Mouse (Mus musculus): ENCODE measurements around the gene Zfp13. TPM values are rescaled to one million over a fixed set of nuclear protein-coding genes. Genes with fewer than 3 reads are reported as not detected.
"Not testable (repeated sequence)": the region's sequence is repeated elsewhere in the genome, so short reads cannot be mapped to it uniquely, and the experiment has no call there.

Gene Zfp13
- polyA plus RNA-seq, 1 experiment from 2014 or later, result 30.4 TPM

DNA sequence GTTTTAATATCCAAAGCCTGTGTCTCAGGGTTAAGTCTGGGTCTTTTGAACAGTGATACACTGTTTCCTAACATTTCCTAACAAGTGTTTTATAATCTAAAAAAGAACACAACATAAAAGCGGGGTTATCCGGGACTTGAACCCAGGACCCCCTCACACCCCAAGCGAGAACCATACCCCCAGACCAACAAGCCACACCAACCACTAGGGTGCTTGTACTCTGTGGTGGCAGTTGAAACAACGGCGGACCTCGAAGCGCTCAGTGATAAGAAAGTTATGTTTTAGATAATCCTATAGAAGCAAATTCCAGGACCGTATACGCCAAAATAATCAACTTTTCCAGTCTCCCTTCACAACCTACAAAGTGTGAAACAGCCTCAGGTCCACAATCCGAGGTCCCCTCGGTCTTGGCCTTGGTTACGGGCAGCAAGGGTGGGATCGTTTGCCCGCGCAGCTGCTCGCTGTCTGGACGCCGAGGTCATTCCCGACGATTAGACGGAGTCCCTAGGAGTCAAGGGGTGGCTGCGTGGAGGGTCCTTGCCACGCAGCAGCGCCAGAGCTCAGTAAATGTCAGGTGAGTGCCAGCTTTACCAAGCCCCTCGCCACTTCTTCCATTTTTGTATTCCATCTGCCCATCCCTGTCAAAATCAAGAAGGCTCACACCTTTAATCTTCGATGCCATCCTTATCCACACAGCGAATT, 61.6 kb downstream of the Zfp13 start:
- Histone ChIP-seq H3K4me1 (peaks cover 4% of the 10 kb centered on the region; the same call in 1 of the 2 replicates), H3K9me3 (no peaks in the 10 kb centered on the region), H3K4me3 (peak overlapping the region; percentile 29), H3K27me3 (replicated peaks) (peaks cover 54% of the 10 kb centered on the region), H3K36me3 (replicated peaks) (no peaks in the 10 kb centered on the region), H3K9ac (no peak overlapping the region), H3K27ac (no peak overlapping the region), H3K4me2 (peak overlapping the region; percentile 43)
- WGBS, result 5% methylated on average over 27 of the region's 27 CpGs
- no peak for ATAC-seq (replicated peaks)

DNA sequence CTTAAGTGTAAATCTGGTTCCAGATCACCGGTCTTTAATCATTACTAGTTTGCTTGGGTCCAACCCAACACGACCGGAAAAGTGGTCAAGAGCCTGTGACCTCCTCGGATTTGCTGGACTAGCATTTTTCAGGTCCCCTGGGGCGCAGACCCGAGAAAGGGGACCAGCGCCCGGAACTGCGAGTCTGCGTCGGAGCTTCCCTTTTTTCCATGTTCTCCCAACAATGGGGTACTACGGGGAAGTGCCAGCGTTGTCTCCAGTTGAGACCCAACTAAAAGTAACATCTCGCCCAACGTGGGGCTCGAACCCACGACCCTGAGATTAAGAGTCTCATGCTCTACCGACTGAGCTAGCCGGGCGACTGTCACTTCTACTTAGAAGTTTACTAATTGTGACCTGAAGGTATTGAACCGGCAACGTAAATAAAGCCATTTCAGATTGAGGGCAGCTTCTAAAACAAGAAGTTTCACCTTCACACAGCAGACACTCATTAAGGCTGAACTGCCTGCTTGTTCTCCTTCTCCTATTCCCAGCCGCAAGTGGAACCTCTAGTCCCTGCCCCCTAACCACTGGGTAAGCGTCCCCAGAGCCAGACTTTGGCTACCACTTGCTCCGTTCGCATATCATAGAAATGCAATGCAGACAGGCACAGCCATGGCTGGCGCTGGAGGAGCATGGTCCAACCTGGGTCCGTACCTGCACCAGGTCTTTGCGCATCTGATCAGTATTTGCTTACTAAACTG, 64.1 kb downstream of the Zfp13 start:
- not testable (repeated sequence) for H3K4me2 ChIP-seq; H3K4me3 ChIP-seq; H3K4me1 ChIP-seq; H3K9me3 ChIP-seq; H3K9ac ChIP-seq; H3K36me3 ChIP-seq (replicated peaks); ATAC-seq (replicated peaks); H3K27ac ChIP-seq
- WGBS, result 1% methylated on average over 18 of the region's 29 CpGs
- peaks cover 43% of the 10 kb centered on the region for H3K27me3 ChIP-seq (replicated peaks)

DNA sequence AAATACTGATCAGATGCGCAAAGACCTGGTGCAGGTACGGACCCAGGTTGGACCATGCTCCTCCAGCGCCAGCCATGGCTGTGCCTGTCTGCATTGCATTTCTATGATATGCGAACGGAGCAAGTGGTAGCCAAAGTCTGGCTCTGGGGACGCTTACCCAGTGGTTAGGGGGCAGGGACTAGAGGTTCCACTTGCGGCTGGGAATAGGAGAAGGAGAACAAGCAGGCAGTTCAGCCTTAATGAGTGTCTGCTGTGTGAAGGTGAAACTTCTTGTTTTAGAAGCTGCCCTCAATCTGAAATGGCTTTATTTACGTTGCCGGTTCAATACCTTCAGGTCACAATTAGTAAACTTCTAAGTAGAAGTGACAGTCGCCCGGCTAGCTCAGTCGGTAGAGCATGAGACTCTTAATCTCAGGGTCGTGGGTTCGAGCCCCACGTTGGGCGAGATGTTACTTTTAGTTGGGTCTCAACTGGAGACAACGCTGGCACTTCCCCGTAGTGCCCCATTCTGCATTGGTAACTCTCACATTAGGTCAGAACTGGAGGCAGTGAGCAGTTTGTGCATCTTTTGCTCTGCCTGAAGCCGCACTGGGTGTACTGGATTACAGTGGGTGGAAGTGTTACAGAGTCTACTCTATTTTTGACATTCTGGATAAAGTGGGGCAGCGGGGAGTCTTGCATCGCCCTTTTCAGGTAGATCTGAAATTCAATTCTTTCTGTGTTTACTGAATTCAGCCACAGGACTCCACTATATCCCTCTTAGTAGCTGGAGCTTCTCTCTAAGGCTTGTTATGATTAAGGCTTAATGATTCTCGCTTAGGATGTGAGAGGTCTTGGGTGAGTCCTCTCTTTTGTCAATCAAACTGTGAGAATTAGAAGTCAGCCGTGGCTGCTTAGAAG, 65.4 kb downstream of the Zfp13 start:
- peaks cover 29% of the 10 kb centered on the region for H3K27me3 ChIP-seq (replicated peaks)
- not testable (repeated sequence) for H3K4me2 ChIP-seq; H3K9ac ChIP-seq; H3K4me1 ChIP-seq; ATAC-seq (replicated peaks); H3K9me3 ChIP-seq; H3K36me3 ChIP-seq (replicated peaks); H3K4me3 ChIP-seq; H3K27ac ChIP-seq
- WGBS, result 9% methylated on average over 12 of the region's 23 CpGs

DNA sequence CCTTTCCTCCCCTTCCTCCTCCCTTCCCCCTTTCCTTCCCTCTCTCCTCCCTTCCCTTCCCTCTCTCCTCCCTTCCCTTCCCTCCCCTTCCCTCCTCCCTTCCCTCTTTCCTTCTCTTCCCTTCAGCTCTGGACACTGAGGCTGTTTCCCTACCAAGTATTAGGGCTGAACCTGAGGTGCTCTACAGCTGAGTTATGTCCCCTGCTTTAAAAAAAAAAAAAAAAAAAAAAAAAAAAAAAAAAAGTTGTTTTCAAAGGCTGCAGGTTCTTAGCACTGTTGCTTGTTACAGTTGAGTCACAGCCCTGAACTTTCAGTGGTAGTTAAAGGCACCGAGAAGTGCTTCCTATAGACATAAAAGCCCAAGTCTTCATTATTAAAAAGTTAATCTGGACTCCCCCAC, 67.9 kb downstream of the Zfp13 start:
- not testable (repeated sequence) for ATAC-seq (replicated peaks); H3K36me3 ChIP-seq (replicated peaks); H3K27ac ChIP-seq; H3K4me1 ChIP-seq; H3K4me3 ChIP-seq; H3K9ac ChIP-seq; H3K4me2 ChIP-seq; H3K9me3 ChIP-seq
- peaks cover 11% of the 10 kb centered on the region for H3K27me3 ChIP-seq (replicated peaks)
- WGBS, result 31% methylated on average over 1 of the region's 1 CpGs

Other genes with a start within 250 kb of the Zfp13 start
- gene Vmn2r116, start 214.9 kb downstream of the Zfp13 start, polyA plus RNA-seq (2015; fragmentation: Nextera tagmentation; extraction: Ambion mirVana), result not detected in 2 replicates
- gene Vmn2r117, start 119.8 kb downstream of the Zfp13 start, polyA plus RNA-seq (2015; fragmentation: Nextera tagmentation; extraction: Ambion mirVana), result not detected in 2 replicates
- 19.4 and 19.7 TPM in 2 replicates for gene Zfp213, start 35.2 kb downstream of the Zfp13 start, polyA plus RNA-seq (2015; fragmentation: Nextera tagmentation; extraction: Ambion mirVana)
- gene Zscan10, start 1.4 kb upstream of the Zfp13 start, polyA plus RNA-seq (2015; fragmentation: Nextera tagmentation; extraction: Ambion mirVana), result not detected in 2 replicates
- gene Mmp25, start 45.8 kb upstream of the Zfp13 start, polyA plus RNA-seq (2015; fragmentation: Nextera tagmentation; extraction: Ambion mirVana), result 1.2 and 1.7 TPM in 2 replicates
- 0.22 TPM in 1 of 2 replicates, not detected in the other for gene Bicdl2, start 61.0 kb upstream of the Zfp13 start, polyA plus RNA-seq (2015; fragmentation: Nextera tagmentation; extraction: Ambion mirVana)
- 120 and 121 TPM in 2 replicates for gene Hcfc1r1, start 74.1 kb upstream of the Zfp13 start, polyA plus RNA-seq (2015; fragmentation: Nextera tagmentation; extraction: Ambion mirVana)
- 39.1 and 42.9 TPM in 2 replicates for gene Thoc6, start 74.4 kb upstream of the Zfp13 start, polyA plus RNA-seq (2015; fragmentation: Nextera tagmentation; extraction: Ambion mirVana)
- 2.4 and 2.5 TPM in 2 replicates for gene Tnfrsf12a, start 78.0 kb upstream of the Zfp13 start, polyA plus RNA-seq (2015; fragmentation: Nextera tagmentation; extraction: Ambion mirVana)
- gene Cldn6, start 79.8 kb upstream of the Zfp13 start, polyA plus RNA-seq (2015; fragmentation: Nextera tagmentation; extraction: Ambion mirVana), result 0.23 TPM in 1 of 2 replicates, not detected in the other
- 0.68 and 0.89 TPM in 2 replicates for gene Cldn9, start 84.5 kb upstream of the Zfp13 start, polyA plus RNA-seq (2015; fragmentation: Nextera tagmentation; extraction: Ambion mirVana)
- 0.06 and 0.11 TPM in 2 replicates for gene 1520401A03Rik, start 123.3 kb upstream of the Zfp13 start, polyA plus RNA-seq (2015; fragmentation: Nextera tagmentation; extraction: Ambion mirVana)
- 22.6 and 23.1 TPM in 2 replicates for gene Pkmyt1, start 126.8 kb upstream of the Zfp13 start, polyA plus RNA-seq (2015; fragmentation: Nextera tagmentation; extraction: Ambion mirVana)
- 70.9 and 72.6 TPM in 2 replicates for gene Paqr4, start 141.4 kb upstream of the Zfp13 start, polyA plus RNA-seq (2015; fragmentation: Nextera tagmentation; extraction: Ambion mirVana)
- 1.4 and 1.5 TPM in 2 replicates for gene Kremen2, start 146.3 kb upstream of the Zfp13 start, polyA plus RNA-seq (2015; fragmentation: Nextera tagmentation; extraction: Ambion mirVana)
- 242 and 257 TPM in 2 replicates for gene Flywch1, start 172.1 kb upstream of the Zfp13 start, polyA plus RNA-seq (2015; fragmentation: Nextera tagmentation; extraction: Ambion mirVana)
- 90.1 and 90.2 TPM in 2 replicates for gene Flywch2, start 186.6 kb upstream of the Zfp13 start, polyA plus RNA-seq (2015; fragmentation: Nextera tagmentation; extraction: Ambion mirVana)
- 552 and 579 TPM in 2 replicates for gene Srrm2, start 191.0 kb upstream of the Zfp13 start, polyA plus RNA-seq (2015; fragmentation: Nextera tagmentation; extraction: Ambion mirVana)
- gene Elob, start 229.6 kb upstream of the Zfp13 start, polyA plus RNA-seq (2015; fragmentation: Nextera tagmentation; extraction: Ambion mirVana), result 1,171 and 1,223 TPM in 2 replicates
- gene Prss33, start 236.6 kb upstream of the Zfp13 start, polyA plus RNA-seq (2015; fragmentation: Nextera tagmentation; extraction: Ambion mirVana), result 0.15 and 0.22 TPM in 2 replicates
- not detected in 2 replicates for gene Prss32, start 244.4 kb upstream of the Zfp13 start, polyA plus RNA-seq (2015; fragmentation: Nextera tagmentation; extraction: Ambion mirVana)
- gene Prss41, start 244.7 kb upstream of the Zfp13 start, polyA plus RNA-seq (2015; fragmentation: Nextera tagmentation; extraction: Ambion mirVana), result 1.4 and 1.6 TPM in 2 replicates